Mouse (Mus musculus): ENCODE results near the gene Epb41l1. TPM values are rescaled to one million over a fixed set of nuclear protein-coding genes. Genes with fewer than 3 reads are reported as not detected.
"Not testable (repeated sequence)": the region's sequence is repeated elsewhere in the genome, so short reads cannot be mapped to it uniquely, and the experiment has no call there.

The Epb41l1 gene
- polyA plus RNA-seq, 1 experiment from 2014 or later: 4.2 TPM

- ATAC-seq (replicated peaks; ENCODE audit: low FRiP score, low TSS enrichment, low read depth) (no peak), DNase-seq (ENCODE audit: low spot score) (no peak)
- H3K4me1 ChIP-seq (replicated peaks; ENCODE audit: control insufficient read depth, insufficient read depth, low read length): peaks cover 4% of the 10 kb centered on the region
- no peaks in the 10 kb centered on the region for H3K36me3 ChIP-seq (ENCODE audit: control insufficient read depth, insufficient read depth, low read length)
- no peak overlapping the region for H3K4me3 ChIP-seq (ENCODE audit: low read depth, low read length)
- H3K4me2 ChIP-seq (ENCODE audit: low read length): no peak overlapping the region
- no peak overlapping the region for H3K27ac ChIP-seq (ENCODE audit: low read depth)
- no peaks in the 10 kb centered on the region for H3K9me3 ChIP-seq (ENCODE audit: control insufficient read depth, low read length)
- WGBS: 90% methylated on average over 7 of the region's 7 CpGs
- H3K9ac ChIP-seq (ENCODE audit: low read length): no peak overlapping the region
- H3K27me3 ChIP-seq (replicated peaks; ENCODE audit: control insufficient read depth, insufficient read depth, low read length): no peaks in the 10 kb centered on the region
Measured at GRCm38 (mm10) chr2:156397988-156398387, 22.7 kb upstream of the Epb41l1 start.

- DNase-seq (ENCODE audit: low spot score) (no peak), ATAC-seq (replicated peaks; ENCODE audit: low FRiP score, low TSS enrichment, low read depth) (no peak)
- no peaks in the 10 kb centered on the region for H3K36me3 ChIP-seq (ENCODE audit: control insufficient read depth, insufficient read depth, low read length)
- no peaks in the 10 kb centered on the region; the same call in 1 of the 2 replicates for H3K4me1 ChIP-seq (replicated peaks; ENCODE audit: control insufficient read depth, insufficient read depth, low read length)
- H3K9me3 ChIP-seq (ENCODE audit: control insufficient read depth, low read length): no peaks in the 10 kb centered on the region
- 59% methylated on average over 1 of the region's 1 CpGs for WGBS
- no peak overlapping the region for H3K9ac ChIP-seq (ENCODE audit: low read length)
- no peak overlapping the region for H3K27ac ChIP-seq (ENCODE audit: low read depth)
- H3K4me2 ChIP-seq (ENCODE audit: low read length): no peak overlapping the region
- H3K27me3 ChIP-seq (replicated peaks; ENCODE audit: control insufficient read depth, insufficient read depth, low read length): no peaks in the 10 kb centered on the region
- no peak overlapping the region for H3K4me3 ChIP-seq (ENCODE audit: low read depth, low read length)
Measured at GRCm38 (mm10) chr2:156399485-156399884, 21.2 kb upstream of the Epb41l1 start.

GRCm38 (mm10) chr2:156401331-156401730 is 19.4 kb upstream of the Epb41l1 start:
- no peak overlapping the region; the same call in 1 of the 2 replicates for H3K4me2 ChIP-seq (ENCODE audit: low read length)
- 4% methylated on average over 9 of the region's 9 CpGs for whole genome bisulfite sequencing
- H3K9me3 ChIP-seq (ENCODE audit: control insufficient read depth, low read length): no peaks in the 10 kb centered on the region

GRCm38 (mm10) chr2:156402036-156402435 is 18.7 kb upstream of the Epb41l1 start:
- peaks cover 3% of the 10 kb centered on the region for H3K4me1 ChIP-seq (replicated peaks; ENCODE audit: control insufficient read depth, insufficient read depth, low read length)
- no peak overlapping the region for H3K4me2 ChIP-seq (ENCODE audit: low read length)
- H3K4me3 ChIP-seq (ENCODE audit: low read depth, low read length): no peak overlapping the region
- ATAC-seq (replicated peaks; ENCODE audit: low FRiP score, low TSS enrichment, low read depth) (peak; percentile 9; the same call in 1 of the 2 replicates), DNase-seq (ENCODE audit: low spot score) (no peak)
- no peak overlapping the region for H3K9ac ChIP-seq (ENCODE audit: low read length)
- 90% methylated on average over 3 of the region's 3 CpGs for WGBS
- no peaks in the 10 kb centered on the region for H3K36me3 ChIP-seq (ENCODE audit: control insufficient read depth, insufficient read depth, low read length)
- H3K27me3 ChIP-seq (replicated peaks; ENCODE audit: control insufficient read depth, insufficient read depth, low read length): no peaks in the 10 kb centered on the region
- no peaks in the 10 kb centered on the region for H3K9me3 ChIP-seq (ENCODE audit: control insufficient read depth, low read length)
- H3K27ac ChIP-seq (ENCODE audit: low read depth): no peak overlapping the region

More at GRCm38 (mm10) chr2:156401331-156401730, 19.4 kb upstream of the Epb41l1 start:
- Histone ChIP-seq H3K9ac (ENCODE audit: low read length) (no peak overlapping the region), H3K4me3 (ENCODE audit: low read depth, low read length) (no peak overlapping the region), H3K36me3 (ENCODE audit: control insufficient read depth, insufficient read depth, low read length) (no peaks in the 10 kb centered on the region), H3K27me3 (replicated peaks; ENCODE audit: control insufficient read depth, insufficient read depth, low read length) (no peaks in the 10 kb centered on the region), H3K4me1 (replicated peaks; ENCODE audit: control insufficient read depth, insufficient read depth, low read length) (no peaks in the 10 kb centered on the region; the same call in 1 of the 2 replicates), H3K27ac (ENCODE audit: low read depth) (no peak overlapping the region)
- ATAC-seq (replicated peaks; ENCODE audit: low FRiP score, low TSS enrichment, low read depth) (peak; percentile 45), DNase-seq (ENCODE audit: low spot score) (peak; percentile 65)

- Histone ChIP-seq H3K27me3 (replicated peaks; ENCODE audit: control insufficient read depth, insufficient read depth, low read length) (no peaks in the 10 kb centered on the region), H3K9ac (ENCODE audit: low read length) (0 out of 2 replicates have a peak overlapping the region, but pooled peaks have one; percentile 17), H3K4me1 (replicated peaks; ENCODE audit: control insufficient read depth, insufficient read depth, low read length) (peaks cover 10% of the 10 kb centered on the region; the same call in 1 of the 2 replicates), H3K4me3 (ENCODE audit: low read depth, low read length) (no peak overlapping the region), H3K36me3 (ENCODE audit: control insufficient read depth, insufficient read depth, low read length) (no peaks in the 10 kb centered on the region), H3K9me3 (ENCODE audit: control insufficient read depth, low read length) (no peaks in the 10 kb centered on the region), H3K27ac (ENCODE audit: low read depth) (peak overlapping the region; percentile 66; the same call in 1 of the 2 replicates), H3K4me2 (ENCODE audit: low read length) (no peak overlapping the region; the same call in 1 of the 2 replicates)
- DNase-seq (ENCODE audit: low spot score) (no peak), ATAC-seq (replicated peaks; ENCODE audit: low FRiP score, low TSS enrichment, low read depth) (peak; percentile 78)
- WGBS: 16% methylated on average over 3 of the region's 3 CpGs
Measured at GRCm38 (mm10) chr2:156406987-156407386, 13.7 kb upstream of the Epb41l1 start.

GRCm38 (mm10) chr2:156408168-156408567 is 12.5 kb upstream of the Epb41l1 start:
- Histone ChIP-seq H3K4me1 (replicated peaks; ENCODE audit: control insufficient read depth, insufficient read depth, low read length) (peaks cover 10% of the 10 kb centered on the region; the same call in 1 of the 2 replicates), H3K9me3 (ENCODE audit: control insufficient read depth, low read length) (no peaks in the 10 kb centered on the region), H3K4me2 (ENCODE audit: low read length) (no peak overlapping the region), H3K36me3 (ENCODE audit: control insufficient read depth, insufficient read depth, low read length) (no peaks in the 10 kb centered on the region), H3K27ac (ENCODE audit: low read depth) (peak overlapping the region; percentile 38; the same call in 1 of the 2 replicates), H3K4me3 (ENCODE audit: low read depth, low read length) (no peak overlapping the region), H3K9ac (ENCODE audit: low read length) (no peak overlapping the region), H3K27me3 (replicated peaks; ENCODE audit: control insufficient read depth, insufficient read depth, low read length) (no peaks in the 10 kb centered on the region)
- DNase-seq (ENCODE audit: low spot score) (no peak), ATAC-seq (replicated peaks; ENCODE audit: low FRiP score, low TSS enrichment, low read depth) (no peak)
- 19% methylated on average over 8 of the region's 8 CpGs for WGBS

- 88% methylated on average over 5 of the region's 7 CpGs for WGBS
- H3K36me3 ChIP-seq (ENCODE audit: control insufficient read depth, insufficient read depth, low read length); H3K4me1 ChIP-seq (replicated peaks; ENCODE audit: control insufficient read depth, insufficient read depth, low read length); ATAC-seq (replicated peaks; ENCODE audit: low FRiP score, low TSS enrichment, low read depth); DNase-seq (ENCODE audit: low spot score); H3K9ac ChIP-seq (ENCODE audit: low read length); H3K4me3 ChIP-seq (ENCODE audit: low read depth, low read length); H3K27me3 ChIP-seq (replicated peaks; ENCODE audit: control insufficient read depth, insufficient read depth, low read length); H3K4me2 ChIP-seq (ENCODE audit: low read length); H3K9me3 ChIP-seq (ENCODE audit: control insufficient read depth, low read length); H3K27ac ChIP-seq (ENCODE audit: low read depth): not testable (repeated sequence)
Measured at GRCm38 (mm10) chr2:156411348-156411747, 9.4 kb upstream of the Epb41l1 start.

- no peak overlapping the region for H3K4me3 ChIP-seq (ENCODE audit: low read depth, low read length)
- no peaks in the 10 kb centered on the region for H3K9me3 ChIP-seq (ENCODE audit: control insufficient read depth, low read length)
- H3K36me3 ChIP-seq (ENCODE audit: control insufficient read depth, insufficient read depth, low read length): no peaks in the 10 kb centered on the region
- DNase-seq (ENCODE audit: low spot score) (no peak), ATAC-seq (replicated peaks; ENCODE audit: low FRiP score, low TSS enrichment, low read depth) (no peak)
- H3K27me3 ChIP-seq (replicated peaks; ENCODE audit: control insufficient read depth, insufficient read depth, low read length): peaks cover 5% of the 10 kb centered on the region
- no peak overlapping the region for H3K4me2 ChIP-seq (ENCODE audit: low read length)
- no peak overlapping the region for H3K27ac ChIP-seq (ENCODE audit: low read depth)
- H3K9ac ChIP-seq (ENCODE audit: low read length): no peak overlapping the region
- WGBS: 74% methylated on average over 2 of the region's 2 CpGs
- no peaks in the 10 kb centered on the region for H3K4me1 ChIP-seq (replicated peaks; ENCODE audit: control insufficient read depth, insufficient read depth, low read length)
Measured at GRCm38 (mm10) chr2:156414996-156415395, 5.7 kb upstream of the Epb41l1 start.

- no peak overlapping the region for H3K4me3 ChIP-seq (ENCODE audit: low read depth, low read length)
- H3K9ac ChIP-seq (ENCODE audit: low read length): no peak overlapping the region
- no peaks in the 10 kb centered on the region for H3K36me3 ChIP-seq (ENCODE audit: control insufficient read depth, insufficient read depth, low read length)
- no peak overlapping the region for H3K27ac ChIP-seq (ENCODE audit: low read depth)
- no peak for ATAC-seq (replicated peaks; ENCODE audit: low FRiP score, low TSS enrichment, low read depth)
- H3K9me3 ChIP-seq (ENCODE audit: control insufficient read depth, low read length): no peaks in the 10 kb centered on the region
- 67% methylated on average over 5 of the region's 5 CpGs for WGBS
- H3K4me1 ChIP-seq (replicated peaks; ENCODE audit: control insufficient read depth, insufficient read depth, low read length): peaks cover 5% of the 10 kb centered on the region; the same call in 1 of the 2 replicates
- no peak overlapping the region for H3K4me2 ChIP-seq (ENCODE audit: low read length)
- no peak for DNase-seq (ENCODE audit: low spot score)
- H3K27me3 ChIP-seq (replicated peaks; ENCODE audit: control insufficient read depth, insufficient read depth, low read length): peaks cover 9% of the 10 kb centered on the region
Measured at GRCm38 (mm10) chr2:156415674-156416073, 5.0 kb upstream of the Epb41l1 start.

Data from intestine, embryonic 14.5 days (tissue).